Mouse (Mus musculus) brain, embryonic 14.5 days (tissue): ENCODE results near the gene 4833439L19Rik.

Experiments used
- CTCF ChIP-seq: fragments of 200-500 bp; IDR thresholded peaks from 2 replicates; pipeline ENCODE4 v1.5.1; 2012; ENCODE audit warnings: inconsistent platforms, mild to moderate bottlenecking, moderate library complexity, borderline replicate concordance; ENCODE audit not compliant: insufficient read depth, insufficient read length; ENCODE audit errors: extremely low read depth
- POLR2A ChIP-seq: fragments of 200-500 bp; IDR thresholded peaks from 2 replicates; pipeline ENCODE4 v1.6.1; 2012; ENCODE audit warnings: mild to moderate bottlenecking, inconsistent platforms, borderline replicate concordance; ENCODE audit not compliant: poor library complexity, insufficient read depth, insufficient read length, severe bottlenecking; ENCODE audit errors: extremely low read depth

- no peak for TF ChIP-seq POLR2A
- no peak for TF ChIP-seq CTCF
These were observed 31.0 kb upstream of the 4833439L19Rik start for GRCm38 (mm10) chr13:54596107-54596690.
